Mouse (Mus musculus) MEL (cell line): ENCODE data around the gene Pfkfb3. TPM values are rescaled to one million over a fixed set of nuclear protein-coding genes. Genes with fewer than 3 reads are reported as not detected.

Experiments used
- DNase-seq: peaks from one replicate; pipeline ENCODE4 v3.0.0; 2011; ENCODE audit warnings: low read depth, low spot score
- H3K27ac ChIP-seq: 2 replicates; pipeline ENCODE4 v1.5.1; 2012; ENCODE audit warnings: low read depth, mild to moderate bottlenecking, control low read depth, low read length, moderate library complexity; ENCODE audit not compliant: control insufficient read depth
- H3K27me3 ChIP-seq, 2 experiments: fragments of 150-350 bp in 1 of 2; sonication (generic) in 1 of 2; 2 replicates each; pipeline ENCODE4 v1.6.1; 2012; ENCODE audit warnings: low read length in 2 of 2, mild to moderate bottlenecking in 2 of 2, improper control_type of control experiment in 1 of 2, moderate library complexity in 1 of 2; ENCODE audit not compliant: insufficient read depth in 2 of 2, control insufficient read depth in 1 of 2
- H3K36me3 ChIP-seq, 2 experiments: 2 replicates each; pipeline ENCODE4 v1.6.1; 2012 to 2014; ENCODE audit warnings: low read length in 2 of 2, improper control_type of control experiment in 1 of 2, inconsistent platforms in 1 of 2, mild to moderate bottlenecking in 1 of 2; ENCODE audit not compliant: insufficient read depth in 2 of 2, control insufficient read depth in 1 of 2
- H3K4me1 ChIP-seq, 2 experiments: fragments of 150-350 bp in 1 of 2; sonication (generic) in 1 of 2; 2 replicates each; pipeline ENCODE4 v1.6.1; 2012; ENCODE audit warnings: low read length in 2 of 2, improper control_type of control experiment in 1 of 2, mild to moderate bottlenecking in 1 of 2; ENCODE audit not compliant: insufficient read depth in 2 of 2, control insufficient read depth in 1 of 2
- H3K4me3 ChIP-seq, 2 experiments: fragments of 150-350 bp in 1 of 2; sonication (generic) in 1 of 2; 2 replicates each; pipeline ENCODE4 v1.5.1; 2012; ENCODE audit warnings: low read depth in 2 of 2, low read length in 2 of 2, mild to moderate bottlenecking in 2 of 2, moderate library complexity in 2 of 2, control low read depth in 1 of 2, improper control_type of control experiment in 1 of 2; ENCODE audit not compliant: control insufficient read depth in 1 of 2, insufficient read depth in 1 of 2
- H3K79me2 ChIP-seq: 2 replicates; pipeline ENCODE4 v1.6.1; 2012; ENCODE audit warnings: mild to moderate bottlenecking, low read length, moderate library complexity; ENCODE audit not compliant: control insufficient read depth, poor library complexity, insufficient read depth
- H3K9ac ChIP-seq: 2 replicates; pipeline ENCODE4 v1.6.1; 2012; ENCODE audit warnings: low read depth, mild to moderate bottlenecking, control low read depth, low read length, moderate library complexity; ENCODE audit not compliant: control insufficient read depth, poor library complexity, severe bottlenecking
- H3K9me3 ChIP-seq: fragments of 150-350 bp; sonication (generic); replicated peaks from 2 replicates; pipeline ENCODE4 v1.6.1; 2012; ENCODE audit warnings: mild to moderate bottlenecking, low read length, improper control_type of control experiment, moderate library complexity; ENCODE audit not compliant: insufficient read depth
- CHD2 ChIP-seq: IDR thresholded peaks from 2 replicates; pipeline ENCODE4 v1.6.1; 2011; ENCODE audit warnings: low read length, improper control_type of control experiment
- CTCF ChIP-seq, 3 experiments: IDR thresholded peaks in 2 of 3; conservative IDR thresholded peaks in 1 of 3; 2 replicates each; pipeline ENCODE4 v1.5.1; 2011 to 2012; ENCODE audit warnings: low read length in 3 of 3, low read depth in 2 of 3, mild to moderate bottlenecking in 2 of 3, improper control_type of control experiment in 1 of 3, inconsistent platforms in 1 of 3, mixed read lengths in 1 of 3, moderate library complexity in 1 of 3; ENCODE audit not compliant: control insufficient read depth in 1 of 3, insufficient read depth in 1 of 3, poor library complexity in 1 of 3, severe bottlenecking in 1 of 3
- E2F4 ChIP-seq: IDR thresholded peaks from 2 replicates; pipeline ENCODE4 v1.6.1; 2011; ENCODE audit warnings: low read depth, low read length, improper control_type of control experiment, borderline replicate concordance
- ELF1 ChIP-seq: IDR thresholded peaks from 2 replicates; pipeline ENCODE4 v1.6.1; 2014; ENCODE audit warnings: low read depth, mild to moderate bottlenecking, inconsistent platforms, low read length, improper control_type of control experiment, moderate library complexity
- EP300 ChIP-seq, 2 experiments: IDR thresholded peaks; 2 replicates each; pipeline ENCODE4 v1.6.1; 2011; ENCODE audit warnings: improper control_type of control experiment in 2 of 2, low read length in 2 of 2, low read depth in 1 of 2, mild to moderate bottlenecking in 1 of 2
- GABPA ChIP-seq: IDR thresholded peaks from 2 replicates; pipeline ENCODE4 v1.6.1; 2012; ENCODE audit warnings: low read depth, mild to moderate bottlenecking, inconsistent platforms, low read length, improper control_type of control experiment, moderate library complexity
- KAT2A ChIP-seq: conservative IDR thresholded peaks from 2 replicates; pipeline ENCODE4 v1.6.1; 2012; ENCODE audit warnings: low read depth, low read length, improper control_type of control experiment, inconsistent platforms
- MAFK ChIP-seq: IDR thresholded peaks from 2 replicates; pipeline ENCODE4 v1.6.1; 2011; ENCODE audit warnings: low read depth, mild to moderate bottlenecking, low read length, improper control_type of control experiment, borderline replicate concordance
- MAX ChIP-seq: IDR thresholded peaks from 2 replicates; pipeline ENCODE4 v1.6.1; 2011; ENCODE audit warnings: low read length, improper control_type of control experiment
- MAZ ChIP-seq: IDR thresholded peaks from 2 replicates; pipeline ENCODE4 v1.6.1; 2012; ENCODE audit warnings: low read depth, mild to moderate bottlenecking, inconsistent platforms, low read length, improper control_type of control experiment
- MXI1 ChIP-seq: IDR thresholded peaks from 2 replicates; pipeline ENCODE4 v1.6.1; 2011; ENCODE audit warnings: mild to moderate bottlenecking, low read depth, low read length, improper control_type of control experiment
- MYB ChIP-seq: IDR thresholded peaks from 2 replicates; pipeline ENCODE4 v1.6.1; 2011; ENCODE audit warnings: mild to moderate bottlenecking, low read depth, low read length, improper control_type of control experiment
- MYC ChIP-seq: IDR thresholded peaks from 2 replicates; pipeline ENCODE4 v1.6.1; 2011; ENCODE audit warnings: low read depth, mild to moderate bottlenecking, low read length, improper control_type of control experiment, moderate library complexity
- NELFE ChIP-seq: IDR thresholded peaks from 2 replicates; pipeline ENCODE4 v1.6.1; 2011; ENCODE audit warnings: low read depth, low read length, improper control_type of control experiment
- NRF1 ChIP-seq: IDR thresholded peaks from 2 replicates; pipeline ENCODE4 v1.6.1; 2014; ENCODE audit warnings: low read depth, mild to moderate bottlenecking, inconsistent platforms, low read length, improper control_type of control experiment, moderate library complexity; ENCODE audit not compliant: poor library complexity, insufficient read depth, severe bottlenecking
- POLR2A ChIP-seq, 2 experiments: IDR thresholded peaks; 2 replicates each; pipeline ENCODE4 v1.6.1; 2011 to 2012; ENCODE audit warnings: low read length in 2 of 2, mild to moderate bottlenecking in 2 of 2, control low read depth in 1 of 2, improper control_type of control experiment in 1 of 2, low read depth in 1 of 2, moderate library complexity in 1 of 2; ENCODE audit not compliant: control insufficient read depth in 1 of 2, insufficient read depth in 1 of 2, poor library complexity in 1 of 2
- POLR2AphosphoS2 ChIP-seq: IDR thresholded peaks from 2 replicates; pipeline ENCODE4 v1.6.1; 2011; ENCODE audit warnings: low read length, improper control_type of control experiment
- POLR2AphosphoS5 ChIP-seq: IDR thresholded peaks from 2 replicates; pipeline ENCODE4 v1.6.1; 2012; ENCODE audit warnings: low read depth, borderline replicate concordance, mild to moderate bottlenecking, inconsistent platforms, low read length, moderate library complexity, mixed read lengths
- RAD21 ChIP-seq: IDR thresholded peaks from 2 replicates; pipeline ENCODE4 v1.6.1; 2011; ENCODE audit warnings: mild to moderate bottlenecking, low read depth, low read length, improper control_type of control experiment
- SIN3A ChIP-seq: IDR thresholded peaks from 2 replicates; pipeline ENCODE4 v1.6.1; 2012; ENCODE audit warnings: low read length, improper control_type of control experiment, inconsistent platforms
- SMC3 ChIP-seq: IDR thresholded peaks from 2 replicates; pipeline ENCODE4 v1.6.1; 2011; ENCODE audit warnings: low read depth, low read length, improper control_type of control experiment
- TAL1 ChIP-seq: IDR thresholded peaks from 2 replicates; pipeline ENCODE4 v1.6.1; 2012; ENCODE audit warnings: mild to moderate bottlenecking, inconsistent platforms, low read length, moderate library complexity, mixed read lengths
- TBP ChIP-seq: IDR thresholded peaks from 2 replicates; pipeline ENCODE4 v1.8.0; 2011; ENCODE audit warnings: low read depth, low read length, improper control_type of control experiment
- TCF12 ChIP-seq: IDR thresholded peaks from 2 replicates; pipeline ENCODE4 v1.6.1; 2014; ENCODE audit warnings: low read depth, mild to moderate bottlenecking, inconsistent platforms, low read length, improper control_type of control experiment, moderate library complexity
- ZC3H11A ChIP-seq: IDR thresholded peaks from 2 replicates; pipeline ENCODE4 v1.6.1; 2012; ENCODE audit warnings: low read depth, mild to moderate bottlenecking, inconsistent platforms, low read length, improper control_type of control experiment
- ZMIZ1 ChIP-seq: IDR thresholded peaks from 2 replicates; pipeline ENCODE4 v1.6.1; 2012; ENCODE audit warnings: low read depth, mild to moderate bottlenecking, inconsistent platforms, low read length, improper control_type of control experiment, moderate library complexity
- polyA plus RNA-seq, 2 experiments: library from polyadenylated mRNA; stranded (reverse) in 1 of 2; unstranded in 1 of 2; fragments of >175 nt in 1 of 2; fragments of >200 nt in 1 of 2; gene quantifications; 2 replicates each; pipeline versions ENCODE4 v1.2.1 to v1.2.4; 2012; ENCODE audit warnings: low replicate concordance in 2 of 2, low read depth in 1 of 2; ENCODE audit not compliant: insufficient read length in 2 of 2, insufficient read depth in 1 of 2, missing spikeins in 1 of 2
- total RNA-seq: library from RNA; depleted of rRNA; stranded (reverse); fragments of 300-350 nt; gene quantifications from 2 replicates; pipeline ENCODE4 v1.2.3, GENCODE M21; 2012

Pfkfb3 gene
- total and polyA plus RNA-seq, 3 experiments = 9.9 to 13.8 TPM; not detected in 1

DNA sequence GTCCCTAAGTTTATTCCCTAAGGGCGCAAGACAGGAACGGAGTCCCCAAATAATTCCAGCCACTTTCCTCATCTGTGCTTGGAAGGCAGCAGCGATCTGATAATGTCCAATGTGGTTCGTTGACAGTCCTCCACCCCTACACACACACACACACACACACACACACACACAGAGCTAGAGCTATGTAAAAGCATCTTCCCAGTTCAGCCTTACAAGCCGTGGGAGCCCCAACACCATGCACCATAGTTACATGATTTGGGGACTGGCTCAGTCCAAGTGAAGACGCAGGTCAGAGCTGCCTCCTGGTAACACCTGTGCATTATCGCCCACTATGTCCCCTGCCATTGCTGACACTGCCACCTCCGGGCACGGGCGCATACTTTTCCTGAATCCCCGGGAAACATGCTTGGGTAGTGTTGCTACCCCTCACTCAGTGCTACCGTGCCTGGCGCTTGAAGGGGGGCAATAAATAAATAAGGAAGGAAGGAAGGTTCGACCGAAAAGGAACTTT, 51.6 kb downstream of the Pfkfb3 start:
- Histone ChIP-seq H3K4me3 (no peak overlapping the region; a peak in 1 of 4 replicates), H3K79me2 (peaks cover 11% of the 10 kb centered on the region), H3K4me1 (peaks cover 0 to 2% of the 10 kb centered on the region in 2 experiments; a peak in 1 of 4 replicates), H3K27ac (no peak overlapping the region), H3K9me3 (no peaks in the 10 kb centered on the region), H3K36me3 (no peaks in the 10 kb centered on the region), H3K9ac (no peak overlapping the region), H3K27me3 (no peaks in the 10 kb centered on the region)
- DNase-seq = no peak
- no peak for TF ChIP-seq MAFK
- TF ChIP-seq POLR2AphosphoS2 = no peak
- no peak for TF ChIP-seq NRF1
- no peak for TF ChIP-seq RAD21
- TF ChIP-seq EP300 (IDR thresholded peaks at IDR 0.05; ENCODE audit: low read depth in 1 of 2, low read length in 2 of 2) = no peak
- no peak for TF ChIP-seq MYC
- no peak for TF ChIP-seq KAT2A
- no peak for TF ChIP-seq CHD2
- no peak for TF ChIP-seq ZC3H11A
- no peak for TF ChIP-seq E2F4
- no peak for TF ChIP-seq POLR2AphosphoS5
- no peak for TF ChIP-seq ZMIZ1
- TF ChIP-seq MAX = no peak
- TF ChIP-seq MAZ = no peak
- no peak for TF ChIP-seq ELF1
- TF ChIP-seq TAL1 = no peak
- TF ChIP-seq MYB = no peak

DNA sequence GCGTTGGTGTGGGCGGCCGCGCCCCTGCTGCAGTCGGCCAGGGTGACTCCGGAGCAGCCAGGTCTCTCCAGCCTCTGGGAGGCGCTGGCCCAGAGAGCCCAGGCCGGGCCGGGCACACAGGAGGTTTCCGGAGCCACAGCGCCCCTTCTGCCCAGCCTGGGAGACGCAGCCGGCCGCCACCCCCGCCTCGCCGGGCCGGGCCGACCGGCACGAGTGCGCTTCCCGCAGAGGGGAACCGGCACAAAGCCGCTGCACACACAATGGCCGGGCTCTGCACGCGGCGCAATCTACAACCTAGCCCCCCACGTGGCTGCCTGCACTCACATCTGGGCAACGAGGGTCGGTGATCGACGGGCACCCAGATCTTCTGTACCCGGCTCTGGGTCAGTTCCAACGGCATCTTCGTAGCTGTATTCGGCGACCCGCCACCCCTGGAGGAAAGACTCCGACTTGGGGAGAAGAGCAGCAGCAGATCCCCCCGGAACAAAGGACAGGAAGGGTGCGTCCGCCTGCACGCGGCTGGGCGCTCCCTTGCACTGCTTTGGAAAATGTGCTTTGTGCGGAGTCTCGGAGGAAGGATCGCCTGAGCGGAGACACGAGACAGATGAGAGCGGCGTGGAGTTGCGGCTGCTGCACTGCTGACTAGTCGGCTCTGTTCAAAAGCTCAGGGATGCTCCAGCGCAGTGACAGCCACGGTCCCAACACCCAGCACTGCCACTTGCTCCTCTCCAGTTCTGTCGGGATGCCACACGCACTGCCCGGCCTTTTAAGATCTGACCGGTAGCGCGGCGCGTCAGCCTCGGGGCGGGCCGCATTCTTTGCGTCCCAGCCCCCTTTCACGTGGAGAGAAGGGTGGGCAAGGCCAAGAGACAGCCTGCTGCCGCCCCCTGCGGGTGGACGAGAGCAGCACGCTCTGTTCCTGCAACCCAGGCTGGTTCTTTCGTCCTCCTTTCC, 52.3 kb downstream of the Pfkfb3 start:
- H3K79me2 ChIP-seq = peaks cover 11% of the 10 kb centered on the region
- no peaks in the 10 kb centered on the region; a peak in 1 of 4 replicates for H3K36me3 ChIP-seq
- H3K9ac ChIP-seq = peak overlapping the region; percentile 77
- peak; percentile 83 for DNase-seq
- H3K4me3 ChIP-seq = peak overlapping the region; percentile 72 to 80
- peaks cover 0 to 2% of the 10 kb centered on the region in 2 experiments; a peak in 1 of 4 replicates for H3K4me1 ChIP-seq
- no peaks in the 10 kb centered on the region for H3K27me3 ChIP-seq
- TF ChIP-seq SMC3 (peak; percentile 72), TCF12 (peak; percentile 28; the same call in 1 of the 2 replicates), MAZ (peak; percentile 37; the same call in 1 of the 2 replicates), CTCF (IDR thresholded peaks at IDR 0.05 in 2 of 3, conservative IDR thresholded peaks at IDR 0.05 in 1 of 3; ENCODE audit: control insufficient read depth in 1 of 3, insufficient read depth in 1 of 3, low read depth in 2 of 3, low read length in 3 of 3, poor library complexity in 1 of 3, severe bottlenecking in 1 of 3) (peak; percentile 52 to 86 (median 77)), GABPA (no peak), ELF1 (no peak), RAD21 (peak; percentile 67), TBP (no peak), MYC (peak; percentile 60), MXI1 (peak; percentile 76; the same call in 1 of the 2 replicates), NRF1 (no peak), ZC3H11A (peak; percentile 39; the same call in 1 of the 2 replicates), POLR2A (IDR thresholded peaks at IDR 0.05; ENCODE audit: control insufficient read depth in 1 of 2, insufficient read depth in 1 of 2, low read depth in 1 of 2, low read length in 2 of 2, poor library complexity in 1 of 2) (peak; percentile 45 to 76), NELFE (0 out of 2 replicates have a peak, but pooled peaks have one; percentile 43), SIN3A (peak; percentile 18; the same call in 1 of the 2 replicates)
- H3K27ac ChIP-seq = peak overlapping the region; percentile 17
- no peaks in the 10 kb centered on the region for H3K9me3 ChIP-seq
